Mouse (Mus musculus) layer of hippocampus, postnatal 10 days (tissue): ENCODE measurements around the gene A930004D18Rik. TPM values are rescaled to one million over a fixed set of nuclear protein-coding genes. Genes with fewer than 3 reads are reported as not detected.

Source experiments
- DNase-seq, 2 experiments: peaks; one replicate each; pipeline ENCODE4 v3.0.0; 2021; ENCODE audit warnings: low spot score in 2 of 2
- total RNA-seq, 2 experiments: library from RNA; stranded (reverse); gene quantifications; 2 replicates each; pipeline ENCODE4 v1.2.3; 2021

The A930004D18Rik gene
- total RNA-seq, 2 experiments from 2014 or later: 3.3 to 3.8 TPM

DNA sequence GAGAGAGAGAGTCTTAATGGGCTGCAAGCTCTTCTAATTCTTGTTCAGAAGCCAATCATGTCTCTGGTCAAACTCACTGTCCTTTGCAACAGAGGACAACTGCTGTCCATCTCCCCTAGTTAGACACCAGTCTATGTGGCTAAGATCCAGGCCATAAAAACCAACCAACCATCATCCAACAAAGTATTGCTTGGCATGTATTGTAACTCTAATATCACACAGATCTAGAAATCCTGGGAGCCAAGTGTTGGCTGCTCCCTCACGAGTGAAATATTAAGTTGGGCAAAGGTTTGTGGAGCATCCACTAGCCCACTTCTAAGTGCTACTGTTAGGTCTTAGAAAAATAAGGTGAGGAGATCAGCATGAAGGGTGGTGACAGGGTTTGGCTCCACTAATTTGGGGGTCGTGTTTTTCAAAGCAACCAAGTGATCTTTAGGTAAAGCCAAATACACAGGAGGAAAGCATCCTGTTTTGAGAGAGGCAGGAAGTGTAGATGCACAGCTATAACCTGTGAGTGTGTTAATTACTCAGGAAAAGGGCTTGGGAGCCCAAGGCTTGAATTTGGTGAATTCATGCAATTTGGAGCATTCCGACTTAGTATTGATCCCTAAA lies 710 bp upstream of the A930004D18Rik start:
- DNase-seq: no peak

DNA sequence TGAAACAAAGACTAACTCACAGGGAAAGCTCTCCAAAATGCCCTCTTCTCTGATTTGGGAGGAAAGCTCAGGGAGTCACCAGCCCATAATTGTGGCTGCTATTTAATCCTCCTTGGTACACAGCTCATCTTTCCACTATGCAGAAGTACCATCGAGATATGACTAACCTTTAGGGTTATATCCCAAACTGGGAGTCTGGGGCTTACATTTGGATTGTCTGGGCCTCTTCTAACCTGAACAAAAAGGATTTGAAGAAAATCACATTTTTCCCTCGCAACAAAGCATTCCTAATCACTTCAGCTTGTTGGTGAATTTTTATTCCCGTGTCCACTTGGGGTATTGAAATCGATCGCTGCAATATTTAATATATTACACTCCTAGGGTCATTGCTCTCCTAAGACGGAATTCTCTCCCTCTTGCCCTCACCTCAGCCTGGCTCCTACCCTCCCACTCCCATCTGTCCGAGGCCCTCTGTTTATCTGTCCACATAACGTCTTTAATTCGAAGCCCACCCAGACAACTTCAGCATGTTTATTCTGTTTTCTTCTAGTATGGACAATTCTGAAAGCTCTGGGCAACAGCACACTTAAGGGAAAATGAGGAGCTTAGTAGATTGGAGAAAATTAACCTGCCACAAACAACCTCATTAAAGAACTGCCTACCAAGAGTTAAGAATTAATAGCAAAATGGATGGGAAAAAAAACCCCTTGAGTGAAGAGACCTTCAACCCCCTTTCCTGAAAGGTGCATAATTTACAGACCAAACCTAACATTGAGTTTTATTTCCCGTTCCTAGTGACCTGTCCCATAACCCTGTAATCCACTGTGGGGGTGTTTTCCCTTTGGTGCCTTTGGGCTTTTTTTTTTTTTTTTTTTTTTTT lies 2.9 kb downstream of the A930004D18Rik start:
- no peak for DNase-seq

DNA sequence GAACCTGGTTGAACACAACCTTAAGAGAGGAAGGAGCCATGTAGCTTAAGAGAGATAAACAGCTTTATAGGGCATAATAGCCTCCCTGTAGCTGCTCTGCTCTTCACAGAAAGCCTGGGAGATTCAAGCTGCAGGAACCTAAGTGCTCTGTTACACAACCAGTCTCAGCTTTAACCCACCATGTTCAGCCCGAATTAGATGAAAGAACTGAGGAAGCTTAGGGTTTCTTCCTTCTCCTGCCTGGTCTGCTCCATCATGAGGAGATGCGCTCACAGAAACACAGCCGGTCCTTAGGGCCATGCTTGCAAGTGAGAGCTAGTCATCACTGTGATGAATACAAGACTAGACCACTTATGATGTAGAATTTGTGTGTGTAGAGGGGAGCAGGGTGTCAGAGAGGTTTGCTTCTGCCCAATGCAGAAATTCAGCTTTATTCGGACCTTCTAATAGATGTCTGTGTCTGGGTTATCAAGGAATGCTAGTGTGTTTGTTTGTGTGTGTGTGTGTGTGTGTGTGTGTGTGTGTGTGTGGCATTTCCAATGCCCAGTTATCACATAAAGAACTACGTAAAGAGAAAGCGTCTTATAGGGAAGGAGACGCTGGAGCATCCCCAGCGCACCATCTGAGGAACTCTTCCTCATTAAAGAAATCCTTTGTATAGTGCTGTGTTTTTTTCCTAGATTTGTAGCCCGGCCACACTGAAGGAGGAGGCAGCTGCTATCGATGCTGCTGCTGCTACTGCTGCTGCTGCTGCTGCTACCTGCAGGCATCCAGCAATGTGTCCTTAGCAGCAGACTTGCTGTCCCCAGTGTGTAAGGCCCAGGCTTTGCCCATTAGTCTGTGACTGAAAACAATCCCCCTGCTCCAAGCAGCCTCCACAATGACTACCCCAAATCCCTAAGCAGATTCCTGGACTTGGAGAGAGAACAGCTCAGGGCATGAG lies 4.1 kb downstream of the A930004D18Rik start:
- peak in 1 of 2 experiments; percentile 31 for DNase-seq

DNA sequence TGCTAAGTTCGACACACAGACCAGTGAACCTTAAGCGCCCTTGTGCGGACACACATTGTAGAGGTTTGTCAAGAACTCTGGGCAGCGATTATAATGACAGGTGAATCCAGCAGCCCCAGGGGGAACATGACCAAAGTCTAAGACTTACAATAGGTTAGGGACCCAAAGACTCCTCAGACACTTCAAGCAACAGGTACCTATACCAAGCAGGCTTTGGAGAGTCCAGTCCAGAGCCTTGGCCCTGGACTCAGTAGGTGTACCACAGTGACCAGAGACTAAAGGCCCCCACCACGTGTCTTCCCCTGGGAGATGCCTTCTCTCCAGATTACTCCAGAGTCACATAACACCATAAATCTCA lies 5.0 kb downstream of the A930004D18Rik start:
- peak; percentile 19 to 28 for DNase-seq

DNA sequence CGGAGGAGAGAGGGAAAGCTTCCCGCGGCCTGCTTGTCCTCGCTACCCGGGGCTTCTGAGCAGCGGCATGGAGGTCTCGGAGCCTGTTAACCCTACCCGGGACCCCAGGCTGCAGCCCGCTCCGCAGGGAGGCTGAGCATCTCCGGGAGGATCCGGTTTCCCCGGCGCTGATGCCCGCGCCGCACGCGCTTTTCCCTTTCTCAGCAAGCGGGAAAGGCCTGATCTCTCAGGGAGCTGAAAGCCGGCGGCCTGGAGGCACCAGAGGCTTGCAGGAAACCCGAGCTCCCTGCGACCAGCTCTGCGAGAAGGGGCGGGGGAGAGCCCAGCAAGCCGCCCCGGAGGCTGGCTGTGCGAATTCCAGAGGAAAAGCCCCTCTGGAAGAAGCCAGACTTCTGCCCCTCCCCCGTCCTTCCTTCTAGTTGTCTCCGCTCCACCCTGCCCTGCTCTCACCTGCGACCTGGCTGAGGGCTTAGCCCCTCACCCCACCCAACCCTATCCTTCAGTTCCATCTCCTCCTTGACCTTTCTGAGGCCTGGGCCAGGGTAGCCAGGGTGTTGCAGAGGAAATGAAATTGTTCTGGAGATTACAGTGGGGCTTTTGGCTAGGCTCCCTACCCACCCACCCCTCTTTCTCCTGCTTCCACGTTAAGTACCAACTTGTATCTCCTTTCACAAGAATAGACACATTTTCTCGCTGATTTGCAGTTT lies 5.6 kb downstream of the A930004D18Rik start:
- DNase-seq: peak; percentile 69 to 73

DNA sequence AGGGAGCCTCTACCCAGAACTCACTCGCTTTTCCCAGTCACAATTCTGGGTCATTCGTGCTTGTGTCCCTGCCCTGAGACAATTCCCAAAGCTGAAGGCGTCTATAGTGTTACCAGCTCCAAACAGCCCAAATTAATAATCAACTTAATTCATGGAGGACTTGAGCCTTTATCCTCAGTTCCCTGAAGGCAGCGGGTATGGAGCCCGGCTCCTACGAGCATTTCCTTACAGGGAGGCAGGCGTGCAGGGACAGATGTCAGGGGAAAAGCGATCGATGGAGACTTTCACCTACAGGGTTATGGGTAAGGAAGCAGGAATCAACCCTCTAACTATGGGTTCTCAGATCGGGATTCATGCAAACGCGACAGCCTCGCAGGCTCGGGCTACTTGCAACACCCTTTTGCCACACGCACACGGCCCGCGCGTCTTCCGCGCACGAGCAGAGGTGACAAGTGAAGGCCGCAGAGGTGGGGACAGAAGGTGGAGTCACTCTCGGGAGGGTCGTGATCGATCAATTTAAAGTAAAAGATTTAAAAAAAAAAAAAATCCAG lies 6.2 kb downstream of the A930004D18Rik start:
- DNase-seq: peak; percentile 59 to 68

DNA sequence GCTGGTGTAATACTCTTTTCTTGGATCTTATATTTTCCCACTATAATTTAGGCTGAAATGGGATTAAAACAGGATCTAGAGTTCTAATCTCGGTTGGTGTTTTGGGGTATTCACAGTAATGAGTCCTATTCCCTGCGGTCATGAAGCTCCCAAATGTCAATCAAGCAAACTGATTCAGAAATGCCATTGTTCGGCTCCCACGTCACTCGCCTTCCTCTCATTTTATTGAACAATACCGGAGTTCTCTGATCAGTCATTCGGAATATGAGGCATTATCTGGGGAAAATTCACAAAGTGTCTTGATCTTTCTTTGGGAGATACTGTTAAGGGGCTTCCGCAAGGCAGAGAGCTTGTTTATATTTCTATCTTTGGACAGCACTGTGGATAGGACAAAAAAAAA lies 7.0 kb downstream of the A930004D18Rik start:
- peak in 1 of 2 experiments; percentile 19 for DNase-seq

DNA sequence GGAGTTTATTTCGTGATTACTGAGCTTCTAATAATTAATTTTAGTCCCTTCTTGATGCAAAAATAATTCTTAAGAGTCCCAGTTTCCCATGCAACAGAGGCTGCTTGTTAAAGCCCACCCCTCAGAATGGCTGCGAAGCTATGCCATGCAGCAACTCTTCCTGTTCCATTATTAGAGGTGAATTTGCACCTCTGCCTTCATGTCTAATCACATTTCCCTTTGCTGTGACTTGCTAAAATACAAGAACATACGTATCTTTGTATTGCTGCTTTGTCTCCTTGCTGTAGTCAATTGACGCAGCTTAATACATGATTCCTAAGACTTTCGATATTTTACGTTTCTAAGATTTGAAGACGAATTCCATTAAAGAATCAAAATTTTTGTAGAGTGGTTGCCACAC lies 7.9 kb downstream of the A930004D18Rik start:
- DNase-seq: no peak

DNA sequence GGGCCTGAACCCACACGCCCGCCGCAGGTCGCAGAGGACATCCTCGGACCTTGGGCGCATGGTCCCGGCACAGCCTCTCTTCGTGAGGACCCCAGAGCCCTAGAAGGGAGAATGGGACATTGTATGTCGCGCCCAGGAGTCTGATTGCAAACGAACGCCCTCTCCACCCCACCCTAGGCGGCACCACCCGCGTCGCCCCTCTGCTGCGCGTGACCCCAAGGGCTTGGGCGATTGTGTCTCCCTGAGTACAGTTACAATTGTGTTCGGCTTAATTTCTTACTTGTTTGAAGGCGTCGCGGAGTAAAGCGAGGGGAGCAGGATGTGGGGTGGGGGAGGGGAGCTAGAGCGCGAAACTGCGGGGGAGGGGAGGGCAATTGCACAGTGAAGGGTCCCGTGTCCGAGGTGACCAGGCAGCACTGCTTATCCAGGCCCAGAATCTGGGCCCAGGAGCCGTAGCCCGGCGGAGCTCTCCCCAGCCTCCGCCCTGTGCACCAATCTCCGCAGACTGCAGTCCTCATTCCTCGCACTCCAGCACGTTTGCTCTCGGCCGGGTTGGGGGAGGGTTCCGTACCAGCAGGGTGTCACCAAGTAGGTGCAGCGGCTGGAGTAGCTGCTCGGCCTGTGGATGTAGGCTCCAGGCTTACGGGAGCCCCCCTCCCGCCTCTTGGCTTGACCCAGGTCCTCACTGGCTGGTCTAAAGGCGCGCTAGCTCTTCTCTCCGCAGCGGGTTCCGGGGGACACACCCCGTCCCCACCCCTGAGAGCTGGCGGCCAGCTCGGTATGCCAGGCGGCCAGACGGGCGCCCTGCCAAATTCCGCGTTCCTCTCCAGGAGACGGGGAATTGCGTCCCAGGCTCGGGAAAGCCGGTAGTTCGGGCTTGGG lies 9.2 kb downstream of the A930004D18Rik start:
- peak; percentile 87 to 90 for DNase-seq

DNA sequence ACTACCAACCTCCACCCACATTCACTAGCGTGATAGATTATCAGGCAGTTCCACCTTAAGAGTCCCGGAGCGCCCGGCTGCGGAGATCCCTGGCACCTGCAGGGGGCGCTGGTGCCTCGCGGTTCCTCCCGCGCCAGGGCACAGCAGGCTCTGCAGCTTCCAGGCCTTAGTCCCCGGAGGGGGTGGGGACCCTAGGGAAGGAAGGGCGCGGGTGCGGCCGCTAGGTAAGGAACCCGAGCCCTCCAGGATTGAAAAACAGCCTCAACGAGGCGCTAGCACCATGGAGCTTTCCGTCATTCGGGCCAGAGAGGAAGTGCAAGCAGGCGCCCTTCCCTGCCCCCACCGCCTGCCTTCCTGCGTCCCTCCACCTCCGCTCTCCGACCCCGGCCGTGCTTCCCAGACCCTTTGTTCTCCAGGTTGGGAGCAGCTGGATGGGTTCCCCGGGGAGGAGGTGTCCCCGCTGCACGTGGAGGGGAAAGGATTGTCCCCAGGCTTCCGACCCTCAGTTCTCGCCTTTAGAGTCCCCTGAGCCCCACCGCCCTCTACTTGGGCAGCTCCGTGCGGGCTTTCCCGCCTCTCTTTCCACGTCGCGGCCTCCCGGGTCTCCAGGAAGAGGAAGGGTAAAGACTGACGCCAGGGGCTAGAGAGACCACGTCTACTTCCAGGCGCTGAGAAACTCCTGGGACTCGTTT lies 9.9 kb downstream of the A930004D18Rik start:
- DNase-seq: peak; percentile 98

DNA sequence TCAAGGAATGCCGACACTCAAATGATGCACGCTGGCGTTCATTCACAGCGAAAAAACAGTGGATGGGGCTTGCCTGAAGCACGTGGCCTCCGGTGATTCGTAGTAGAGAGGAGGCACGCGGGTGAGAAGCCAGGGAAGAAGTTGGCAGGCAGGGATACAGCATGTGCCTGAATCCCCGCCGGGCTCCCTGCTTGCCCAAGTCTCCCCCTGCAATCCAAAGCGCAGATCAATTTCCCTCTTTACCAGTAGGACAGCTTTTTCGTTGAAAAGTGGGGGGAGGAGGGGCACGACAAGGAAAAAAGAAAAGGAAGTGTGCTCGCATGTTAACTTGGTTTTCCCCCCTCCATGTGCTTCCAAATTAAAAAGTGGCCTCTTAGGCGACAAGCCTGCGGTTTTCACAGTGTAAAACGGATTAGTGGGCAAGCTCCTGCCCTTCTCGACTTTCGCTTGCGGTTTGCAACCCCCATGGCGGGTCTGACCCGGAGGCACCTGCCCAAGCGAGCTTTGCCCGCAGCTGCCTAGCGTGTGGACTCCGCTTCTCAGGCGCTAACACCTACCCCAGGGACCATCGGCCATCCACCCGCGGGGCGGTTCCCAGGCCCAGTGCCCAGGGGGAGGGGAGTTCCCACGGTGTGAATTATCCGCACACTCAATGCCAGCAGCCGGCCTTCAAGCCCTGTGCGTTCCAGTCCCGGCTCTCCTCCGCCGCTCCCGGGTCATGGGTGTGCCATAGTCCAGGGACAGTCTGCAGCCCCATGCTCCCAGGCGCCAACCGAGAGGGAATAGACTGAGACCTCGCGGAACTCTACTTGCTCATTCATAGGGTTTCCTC lies 11.2 kb downstream of the A930004D18Rik start:
- DNase-seq: peak; percentile 52 to 68

DNA sequence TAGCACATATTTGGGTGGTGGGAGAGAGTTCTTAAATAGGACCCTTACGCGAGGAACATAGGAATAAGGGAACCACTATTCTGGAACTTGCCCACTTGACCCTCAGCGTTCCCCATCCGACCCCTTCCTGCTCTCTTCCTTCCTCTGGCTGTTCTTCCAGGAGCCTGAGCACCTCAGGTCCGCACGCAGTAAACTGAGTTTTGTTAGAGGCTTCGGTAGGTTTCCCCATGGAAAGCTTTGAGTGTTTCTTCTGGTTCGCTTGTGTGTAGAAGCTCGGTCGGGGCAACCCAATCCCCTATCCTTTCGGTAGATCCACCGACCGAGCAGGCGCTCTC lies 11.8 kb downstream of the A930004D18Rik start:
- DNase-seq: no peak

DNA sequence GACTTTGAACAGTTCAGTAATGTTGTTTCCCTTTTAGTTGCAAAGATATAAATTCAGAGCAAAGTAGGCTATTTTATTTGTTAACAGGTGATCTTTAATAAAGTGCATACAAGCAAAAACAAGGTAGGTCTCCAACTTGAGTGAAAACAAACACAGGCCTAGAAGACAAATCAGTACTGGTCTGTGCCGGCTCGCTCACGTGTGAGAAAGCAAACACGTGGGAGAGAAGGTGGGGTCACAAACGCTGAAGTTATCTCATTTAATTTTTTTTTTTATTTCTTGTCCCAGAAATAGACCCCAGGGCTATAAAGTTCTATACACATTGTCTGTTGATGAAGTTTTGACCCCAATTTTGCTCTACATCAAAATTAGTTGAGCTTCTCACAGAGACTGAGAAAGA lies 12.4 kb downstream of the A930004D18Rik start:
- no peak for DNase-seq

DNA sequence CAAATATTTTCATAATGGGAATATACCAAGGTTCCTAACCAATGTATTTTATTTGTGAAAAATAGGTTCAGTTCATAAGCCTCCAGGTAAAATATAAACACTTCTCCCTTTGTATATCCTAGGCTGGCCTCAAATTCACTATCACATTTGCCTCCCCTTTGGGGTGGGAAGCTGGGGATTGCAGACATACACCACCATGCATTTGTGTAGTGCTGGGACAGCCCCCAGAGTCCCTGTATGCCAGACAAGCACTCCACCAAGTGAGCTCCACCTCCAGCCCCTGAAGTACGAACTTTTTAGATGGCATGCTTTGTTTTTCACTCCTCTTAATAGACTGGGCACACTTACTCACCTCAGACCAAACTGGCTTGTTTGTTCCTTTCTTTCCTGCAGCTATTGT lies 14.7 kb downstream of the A930004D18Rik start:
- no peak for DNase-seq

DNA sequence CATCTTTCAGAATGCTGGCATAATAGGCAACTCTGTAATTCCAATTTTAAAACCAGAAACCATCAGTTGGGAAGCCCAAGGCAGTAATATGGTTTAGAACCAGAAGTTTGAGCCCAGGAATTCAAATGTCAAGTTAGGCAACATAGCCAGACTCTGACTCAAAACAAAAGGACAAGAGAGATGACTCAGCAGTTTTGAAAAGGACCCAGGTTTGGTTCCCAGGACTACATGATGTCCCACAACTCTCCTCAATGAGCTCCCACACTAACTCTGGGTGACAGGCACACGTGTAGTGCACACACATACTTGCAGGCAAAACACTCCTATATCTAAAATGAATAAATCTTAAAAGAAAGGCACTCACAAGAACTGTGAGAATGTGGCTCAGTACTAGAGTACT lies 18.4 kb downstream of the A930004D18Rik start:
- DNase-seq: no peak

DNA sequence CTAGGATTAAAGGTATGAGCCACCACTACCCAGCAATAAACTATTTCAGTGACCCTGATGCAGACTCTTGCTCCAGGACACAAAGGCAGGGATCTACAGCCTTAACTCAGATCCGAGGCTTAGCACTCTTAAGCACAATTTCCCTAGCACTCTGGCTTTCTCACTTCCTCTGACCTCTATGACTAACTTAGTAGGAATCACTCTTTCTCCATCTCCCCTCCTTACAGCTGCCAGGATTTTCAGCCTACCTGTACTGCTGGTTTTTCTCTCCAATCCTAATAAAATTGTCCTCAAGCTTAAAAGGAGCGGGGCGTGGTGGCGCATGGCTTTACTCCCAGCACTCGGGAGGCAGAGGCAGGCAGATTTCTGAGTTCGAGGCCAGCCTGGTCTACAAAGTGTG lies 20.2 kb downstream of the A930004D18Rik start:
- no peak for DNase-seq

DNA sequence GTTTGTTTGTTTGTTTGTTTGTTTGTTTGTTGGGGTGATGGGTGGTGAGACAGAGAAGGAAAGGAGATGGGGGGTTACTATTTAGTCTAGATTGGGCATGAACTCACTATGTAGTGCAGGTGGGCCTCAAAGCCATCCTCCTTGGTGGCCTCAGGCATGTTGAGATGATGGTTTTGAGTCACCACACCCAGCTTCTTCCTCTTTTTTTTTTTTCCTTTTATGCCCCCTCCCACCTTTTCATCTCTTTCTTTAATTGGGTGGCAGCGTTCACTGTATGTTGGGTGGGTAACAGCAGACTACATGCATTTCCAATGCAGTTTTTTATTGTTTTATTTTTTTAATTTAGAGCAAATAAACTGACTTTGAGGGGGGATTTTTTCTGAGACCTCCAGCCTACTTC lies 20.9 kb downstream of the A930004D18Rik start:
- DNase-seq: no peak

DNA sequence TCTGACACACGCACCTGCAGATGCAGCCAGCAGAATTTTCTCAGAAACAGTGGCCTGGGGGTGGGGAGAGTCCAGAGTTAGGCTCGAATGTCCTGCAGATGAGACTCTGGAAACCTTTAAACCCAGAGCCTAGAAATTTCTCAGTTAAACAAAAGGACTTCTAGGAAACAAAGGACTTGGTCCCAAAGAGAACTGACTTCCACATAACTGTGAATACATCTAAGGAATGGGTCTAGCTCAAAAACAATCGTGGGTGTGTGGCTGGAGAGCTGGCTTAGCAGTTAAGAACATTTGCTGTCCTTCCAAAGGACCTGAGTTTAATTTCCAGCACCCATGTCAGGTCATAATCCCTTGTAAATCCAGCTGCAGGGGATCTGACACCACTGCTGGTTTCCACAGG lies 22.0 kb downstream of the A930004D18Rik start:
- DNase-seq: no peak
